Mouse (Mus musculus) left cerebral cortex, adult 2 months (tissue): ENCODE measurements around the gene Edil3. TPM values are rescaled to one million over a fixed set of nuclear protein-coding genes. Genes with fewer than 3 reads are reported as not detected.

ENCODE experiments used
- DNase-seq, 2 experiments: peaks; one replicate each; pipeline ENCODE4 v3.0.0; 2021 to 2022; ENCODE audit warnings: low spot score in 2 of 2, mixed read lengths in 1 of 2; ENCODE audit errors: extremely low spot score in 1 of 2
- H3K27ac ChIP-seq: fragments of 200-600 bp; 2 replicates; pipeline ENCODE4 v1.8.1; 2022
- H3K4me3 ChIP-seq: fragments of 200-600 bp; 2 replicates; pipeline ENCODE4 v1.8.1; 2022
- CTCF ChIP-seq: fragments of 200-600 bp; IDR thresholded peaks from 2 replicates; pipeline ENCODE4 v1.8.1; 2022; ENCODE audit warnings: antibody characterized with exemption, mild to moderate bottlenecking, moderate library complexity
- intact Hi-C: fragments of 180-260 bp; cut with DNase I; formaldehyde crosslinking; loops from one replicate; pipeline ENCODE4 v1.15.1; 2025
- total RNA-seq, 2 experiments: library from RNA; stranded (reverse); gene quantifications; 2 replicates each; pipeline ENCODE4 v1.2.3; 2021

The Edil3 gene
- total RNA-seq, 2 experiments from 2014 or later = 90.4 to 91.8 TPM

DNA sequence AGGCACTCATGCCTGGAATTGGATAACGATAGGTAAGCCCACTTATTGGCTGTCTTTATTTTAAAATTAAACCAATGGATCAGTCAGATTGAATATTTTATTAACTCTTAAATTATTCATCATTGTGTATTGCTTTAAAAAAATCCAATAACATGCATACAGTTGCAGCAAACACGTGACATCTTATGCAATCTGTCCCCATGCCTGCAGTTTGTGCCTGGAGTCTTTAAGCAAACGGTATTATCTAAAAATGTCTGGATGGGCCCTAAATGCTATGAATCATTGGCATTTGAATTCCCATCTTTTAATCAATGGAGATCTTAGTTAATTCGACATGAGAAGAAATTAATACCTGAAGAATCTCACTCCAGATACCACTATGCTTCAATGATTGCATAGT is 3.2 kb downstream of the Edil3 start:
- intact Hi-C loops = loop anchor here (5.0 to 10.0 kb wide), 3 partner anchors 380 to 713 kb away; partner anchors contain the start of gene Hapln1
- TF ChIP-seq CTCF = no peak
- DNase-seq = no peak
- Histone ChIP-seq H3K27ac (peak overlapping the region; percentile 94), H3K4me3 (peak overlapping the region; percentile 75)

DNA sequence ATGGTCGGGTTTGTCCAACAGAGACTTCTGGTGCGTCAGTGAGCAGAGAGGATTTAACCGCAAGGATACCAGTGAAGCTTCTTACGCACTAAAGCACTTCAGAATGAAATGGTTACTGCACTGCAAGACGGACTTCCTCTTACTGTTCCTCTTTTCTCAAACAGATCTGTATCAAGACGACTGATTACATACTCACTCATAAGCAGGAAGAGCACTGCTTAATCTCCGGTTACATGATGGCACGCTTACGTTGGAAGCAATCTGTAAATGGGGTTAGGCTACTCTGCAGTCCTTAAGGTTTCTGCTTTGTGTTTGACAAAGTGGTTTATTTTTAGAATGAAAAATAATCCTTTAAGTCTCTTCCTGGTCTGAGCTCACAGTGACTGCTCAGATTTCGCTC is 7.1 kb downstream of the Edil3 start:
- Histone ChIP-seq H3K4me3 (0 out of 2 replicates have a peak overlapping the region, but pooled peaks have one; percentile 4), H3K27ac (peak overlapping the region; percentile 32; the same call in 1 of the 2 replicates)
- TF ChIP-seq CTCF = no peak
- DNase-seq = no peak
- intact Hi-C loops = loop anchor here (10.0 kb wide), 1 partner anchor 376 kb away; no protein-coding TSS in a partner anchor

DNA sequence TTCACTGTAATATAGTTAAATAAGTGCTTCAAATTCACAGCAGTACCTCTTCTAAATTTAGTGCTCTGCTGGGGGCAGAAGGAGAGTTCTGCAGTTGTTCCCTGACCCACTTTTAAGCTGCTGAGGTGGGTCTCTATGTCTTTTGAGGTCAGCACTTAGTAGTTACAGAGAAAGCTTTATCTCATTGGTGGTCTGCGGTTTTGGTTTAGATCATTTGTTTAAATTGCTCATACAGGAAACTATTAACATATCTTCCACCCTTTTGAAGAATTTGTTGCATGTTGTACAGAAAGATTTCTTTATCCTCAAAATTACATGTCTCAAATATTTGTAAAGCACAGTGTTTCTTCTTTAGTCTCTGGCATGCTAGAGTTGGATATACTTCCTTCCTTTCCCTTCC is 12.5 kb downstream of the Edil3 start:
- no peak for TF ChIP-seq CTCF
- no peak for DNase-seq
- intact Hi-C loops = no loop called here
- no peak overlapping the region for H3K27ac ChIP-seq
- H3K4me3 ChIP-seq = no peak overlapping the region

DNA sequence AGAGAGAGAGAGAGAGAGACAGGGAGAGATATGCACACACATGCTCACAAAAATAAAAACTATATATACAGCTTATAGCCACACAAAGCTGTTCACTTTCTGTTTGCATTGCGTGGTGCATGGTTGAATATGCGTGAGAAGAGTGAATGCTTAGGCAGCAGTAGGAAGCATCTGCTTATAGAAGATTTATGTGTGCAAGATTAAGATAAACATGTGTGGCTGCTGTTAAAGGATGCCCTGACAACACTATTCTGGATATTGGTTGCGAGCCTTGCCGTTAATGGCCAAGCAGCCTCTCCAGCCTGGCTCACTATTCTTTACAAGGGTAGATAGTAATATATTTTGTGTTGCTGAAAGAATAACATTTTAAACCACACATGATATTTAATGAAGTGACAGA is 28.5 kb downstream of the Edil3 start:
- H3K27ac ChIP-seq = no peak overlapping the region
- no peak for TF ChIP-seq CTCF
- intact Hi-C loops = no loop called here
- DNase-seq = no peak
- no peak overlapping the region for H3K4me3 ChIP-seq

DNA sequence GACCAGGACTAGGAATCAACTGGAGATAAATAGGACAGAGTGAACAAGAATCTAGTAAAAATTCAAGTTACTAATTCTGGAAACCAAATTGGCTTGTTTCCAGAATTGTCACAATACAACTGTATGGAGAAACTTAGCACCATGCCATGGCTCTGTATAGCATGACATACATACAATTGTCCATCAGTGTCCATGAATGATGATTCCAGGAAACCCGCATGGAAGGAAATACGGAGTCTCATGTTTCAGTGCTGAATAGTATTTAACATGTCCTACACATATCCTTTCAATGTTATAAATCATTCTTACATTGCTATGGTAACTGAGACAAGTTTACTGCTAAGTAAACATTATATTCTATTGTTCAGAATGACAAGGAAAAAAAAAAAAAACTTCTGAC is 58.7 kb downstream of the Edil3 start:
- Histone ChIP-seq H3K4me3 (no peak overlapping the region), H3K27ac (no peak overlapping the region)
- TF ChIP-seq CTCF = no peak
- DNase-seq = no peak
- intact Hi-C loops = no loop called here

DNA sequence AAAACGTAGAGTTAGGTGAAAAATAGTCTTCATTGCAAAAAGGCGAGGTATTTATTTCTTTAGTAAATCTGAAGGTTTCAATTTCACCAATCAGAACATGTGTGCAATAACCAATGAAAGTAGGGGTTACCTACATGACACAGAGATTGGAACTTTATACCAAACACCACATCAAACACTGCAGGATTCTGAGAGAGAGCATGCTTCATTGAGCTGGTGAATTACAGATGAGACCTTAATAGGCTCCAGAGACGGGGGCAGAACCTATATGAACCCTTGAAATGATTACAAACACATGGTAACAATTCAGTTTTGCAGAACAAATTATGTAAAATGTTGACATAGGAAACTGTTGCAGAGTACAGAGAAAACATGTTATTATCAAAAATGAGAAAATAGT is 69.5 kb downstream of the Edil3 start:
- DNase-seq = no peak
- no peak overlapping the region for H3K4me3 ChIP-seq
- intact Hi-C loops = no loop called here
- no peak for TF ChIP-seq CTCF
- no peak overlapping the region for H3K27ac ChIP-seq

DNA sequence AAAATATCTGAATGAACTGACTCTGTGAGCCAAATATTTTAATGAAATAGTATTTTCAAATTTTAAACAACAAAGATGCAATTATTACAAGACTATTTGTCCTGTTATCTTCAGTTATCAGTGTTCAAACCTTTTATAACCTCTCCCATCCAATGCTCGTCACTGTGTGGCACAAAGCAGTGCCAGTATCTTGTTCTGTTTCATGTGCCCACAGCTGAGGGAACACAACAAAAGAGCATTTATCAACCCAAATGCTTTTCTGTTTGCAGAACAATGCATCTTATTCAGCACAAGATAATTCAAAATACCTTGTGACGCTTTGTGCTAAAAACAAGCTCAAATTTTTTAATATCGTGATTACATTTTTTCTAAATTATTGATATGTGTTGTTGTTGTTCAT is 78.8 kb downstream of the Edil3 start:
- intact Hi-C loops = no loop called here
- Histone ChIP-seq H3K27ac (peak overlapping the region; percentile 69; the same call in 1 of the 2 replicates), H3K4me3 (no peak overlapping the region)
- DNase-seq = no peak
- TF ChIP-seq CTCF = no peak

DNA sequence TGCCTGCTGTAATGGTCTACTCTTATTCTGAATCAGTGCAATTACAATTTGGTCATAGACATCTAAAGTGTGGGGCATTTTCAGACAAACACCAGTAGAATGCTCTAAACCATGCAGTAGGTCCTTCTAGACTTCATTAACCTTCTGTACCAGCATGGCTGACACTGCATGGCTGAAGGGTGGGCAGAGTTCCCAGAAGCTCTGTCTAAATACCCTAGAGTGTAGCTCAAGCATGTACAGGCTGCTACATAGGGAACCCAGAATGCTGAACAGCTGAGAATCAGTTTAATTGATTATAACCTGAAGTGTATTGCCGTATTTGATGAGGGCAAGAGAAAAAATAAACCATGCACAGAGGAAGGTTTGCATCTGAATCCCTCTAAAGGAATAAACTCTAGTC is 86.1 kb downstream of the Edil3 start:
- no peak overlapping the region for H3K27ac ChIP-seq
- no peak overlapping the region for H3K4me3 ChIP-seq
- TF ChIP-seq CTCF = no peak
- DNase-seq = no peak
- intact Hi-C loops = no loop called here

DNA sequence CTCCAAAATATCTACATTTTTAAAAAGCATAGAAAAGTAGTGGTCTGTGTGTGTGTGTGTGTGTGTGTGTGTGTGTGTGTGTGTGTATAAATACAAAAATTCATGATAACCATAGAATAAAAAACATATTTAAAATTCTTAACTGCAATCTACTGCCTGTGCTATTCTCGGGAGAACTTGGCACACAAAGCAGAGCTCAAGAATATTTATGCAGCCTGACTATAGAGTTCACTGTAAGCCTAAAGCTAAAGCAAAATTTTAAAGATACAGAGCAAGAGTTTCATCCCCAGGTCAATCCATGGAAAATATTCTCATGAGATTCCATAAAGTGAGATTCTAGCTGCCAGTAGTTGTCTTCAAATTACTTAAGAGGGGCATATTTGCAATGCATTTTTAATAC is 86.9 kb downstream of the Edil3 start:
- intact Hi-C loops = no loop called here
- no peak for DNase-seq
- no peak overlapping the region for H3K27ac ChIP-seq
- no peak for TF ChIP-seq CTCF
- H3K4me3 ChIP-seq = no peak overlapping the region

DNA sequence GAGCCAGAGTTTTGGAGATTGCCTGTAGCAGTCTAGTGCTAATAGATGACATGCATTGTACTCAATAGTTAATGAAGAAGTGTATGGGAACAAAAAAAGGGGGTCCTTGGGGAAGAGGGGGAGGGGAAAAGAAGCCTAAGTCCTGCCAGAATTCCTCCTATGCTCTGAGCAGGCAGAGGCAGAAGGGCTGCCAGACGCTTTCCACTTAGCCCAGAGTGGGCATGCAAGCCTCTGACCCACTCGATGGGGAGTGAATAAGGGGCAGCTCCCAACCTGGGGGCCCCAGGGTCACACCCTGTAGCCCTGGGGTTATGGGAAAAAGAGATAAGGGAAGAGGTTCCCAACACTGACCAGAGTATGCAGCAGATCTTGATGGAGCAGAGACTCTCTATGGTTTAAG is 95.2 kb downstream of the Edil3 start:
- intact Hi-C loops = no loop called here
- no peak for DNase-seq
- no peak for TF ChIP-seq CTCF
- no peak overlapping the region for H3K4me3 ChIP-seq
- H3K27ac ChIP-seq = no peak overlapping the region

DNA sequence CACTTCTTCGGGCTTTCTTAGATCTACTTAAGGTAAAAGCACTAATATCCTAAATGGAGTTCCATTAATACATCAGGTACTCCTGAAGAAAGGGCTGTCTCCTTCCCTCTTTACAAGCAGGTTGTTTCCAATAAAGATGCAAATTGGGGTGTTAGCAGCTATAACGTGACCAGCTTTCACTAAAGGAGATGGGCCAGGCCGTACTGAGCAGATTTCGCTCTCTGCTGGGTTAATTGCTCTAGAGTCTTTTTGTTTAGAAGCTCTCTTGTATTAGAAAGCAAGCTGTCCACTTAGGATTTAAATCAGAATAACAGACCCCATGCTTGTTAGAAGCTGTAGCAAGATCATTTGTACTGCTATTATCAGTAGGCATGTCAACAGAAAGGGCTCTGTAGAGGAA is 108.4 kb downstream of the Edil3 start:
- Histone ChIP-seq H3K27ac (no peak overlapping the region), H3K4me3 (no peak overlapping the region)
- intact Hi-C loops = no loop called here
- no peak for DNase-seq
- no peak for TF ChIP-seq CTCF

DNA sequence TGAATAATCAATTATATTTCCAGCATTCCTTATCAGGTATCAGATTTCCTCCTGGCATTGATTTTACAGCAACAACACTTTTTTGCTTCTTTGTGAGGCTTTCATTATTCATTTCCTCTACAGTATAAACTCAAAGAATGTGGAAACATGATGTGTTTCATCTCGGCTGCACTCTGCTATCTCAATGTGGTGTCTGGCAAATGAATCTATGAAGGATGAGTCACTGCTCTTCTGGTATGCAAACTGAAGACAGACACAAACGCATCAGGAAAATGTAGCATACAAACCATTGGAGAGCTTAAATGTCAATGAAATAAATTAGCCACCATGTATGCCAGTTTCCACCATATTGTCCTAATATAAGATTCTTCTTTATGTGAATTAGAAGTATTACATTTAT is 117.3 kb downstream of the Edil3 start:
- no peak for DNase-seq

DNA sequence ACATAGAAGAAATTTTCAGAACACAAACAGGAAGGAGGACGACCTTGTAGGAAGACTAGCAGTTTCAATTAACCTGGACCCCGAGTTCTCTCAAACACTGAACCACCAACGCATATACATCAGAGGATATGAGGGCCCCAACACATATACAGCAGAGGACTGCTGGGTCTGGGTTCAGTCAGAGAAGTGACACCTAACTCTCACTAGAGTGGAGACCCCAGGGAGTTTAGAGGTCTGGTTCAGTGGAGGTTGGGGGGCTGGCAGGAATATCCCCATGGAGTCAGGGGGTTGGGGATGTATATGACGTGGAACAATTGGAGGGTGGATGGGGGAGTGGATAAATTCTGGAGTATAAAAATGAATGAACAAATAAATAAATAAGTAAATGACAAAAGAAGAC is 151.1 kb downstream of the Edil3 start:
- Histone ChIP-seq H3K4me3 (no peak overlapping the region), H3K27ac (no peak overlapping the region)
- TF ChIP-seq CTCF = no peak
- intact Hi-C loops = no loop called here
- no peak for DNase-seq

More for the DNA sequence above, 117.3 kb downstream of the Edil3 start:
- Histone ChIP-seq H3K4me3 (no peak overlapping the region), H3K27ac (no peak overlapping the region)
- intact Hi-C loops = no loop called here
- TF ChIP-seq CTCF = no peak
